Mouse (Mus musculus) embryonic facial prominence, embryonic 11.5 days (tissue): ENCODE results near the gene Rab28. TPM values are rescaled to one million over a fixed set of nuclear protein-coding genes. Genes with fewer than 3 reads are reported as not detected.
A peak's percentile ranks its signal among the peaks of the same experiment; 100 is the strongest.

ENCODE experiments used
- ATAC-seq: fragments of 200-750 bp; cut with Nextera tagmentation; replicated peaks from 2 replicates; pipeline ENCODE4 v1.8.0; 2017; ENCODE audit warnings: low read depth; ENCODE audit not compliant: insufficient number of reproducible peaks, low FRiP score, low TSS enrichment
- DNase-seq: peaks from one replicate; pipeline ENCODE4 v3.0.0-alpha.2; 2015; ENCODE audit warnings: low spot score
- H3K27ac ChIP-seq: fragments of 300-500 bp; sonication (generic); replicated peaks from 2 replicates; pipeline ENCODE4 v1.5.1; 2014; ENCODE audit warnings: mild to moderate bottlenecking, low read depth, low read length, control low read depth
- H3K27me3 ChIP-seq: fragments of 300-500 bp; sonication (generic); 2 replicates; pipeline ENCODE4 v1.6.1; 2014; ENCODE audit warnings: mild to moderate bottlenecking, low read length, moderate library complexity, mixed read lengths; ENCODE audit not compliant: control insufficient read depth, insufficient read depth
- H3K36me3 ChIP-seq: fragments of 300-500 bp; sonication (generic); replicated peaks from 2 replicates; pipeline ENCODE4 v1.6.1; 2014; ENCODE audit warnings: low read depth, mild to moderate bottlenecking, low read length, moderate library complexity, mixed read lengths; ENCODE audit not compliant: control insufficient read depth, insufficient read depth
- H3K4me1 ChIP-seq: fragments of 300-500 bp; sonication (generic); 2 replicates; pipeline ENCODE4 v1.6.1; 2014; ENCODE audit warnings: low read length, mixed read lengths; ENCODE audit not compliant: control insufficient read depth, insufficient read depth
- H3K4me2 ChIP-seq: fragments of 300-500 bp; sonication (generic); 2 replicates; pipeline ENCODE4 v1.6.1; 2014; ENCODE audit warnings: low read depth, mild to moderate bottlenecking, control low read depth, low read length, moderate library complexity
- H3K4me3 ChIP-seq: fragments of 300-500 bp; sonication (generic); 2 replicates; pipeline ENCODE4 v1.5.1; 2014; ENCODE audit warnings: low read depth, low read length, control low read depth
- H3K9ac ChIP-seq: fragments of 300-500 bp; sonication (generic); replicated peaks from 2 replicates; pipeline ENCODE4 v1.6.1; 2014; ENCODE audit warnings: mild to moderate bottlenecking, control low read depth, low read length
- H3K9me3 ChIP-seq: fragments of 300-500 bp; sonication (generic); replicated peaks from 2 replicates; pipeline ENCODE4 v1.6.1; 2016; ENCODE audit warnings: mild to moderate bottlenecking, low read length, inconsistent platforms, mixed read lengths; ENCODE audit not compliant: control insufficient read depth
- WGBS: fragments of 180-500 bp; shearing (Covaris S2); extraction: QIAGEN DNeasy Blood & Tissue Kit; methylation state at CpG from one replicate; pipeline ENCODE4 v1.1.7; 2014; 5-methylcytosine and 5-hydroxymethylcytosine counted together
- polyA plus RNA-seq: library from polyadenylated mRNA; unstranded; fragments of >200 nt; fragmentation: Nextera tagmentation; extraction: Ambion mirVana; gene quantifications from 2 replicates; pipeline ENCODE4 v1.2.1, GENCODE M21; 2014

Gene Rab28
- 91.7 and 99.4 TPM in 2 replicates for polyA plus RNA-seq

GRCm38 (mm10) chr5:41708051-41708630 is at the start of gene Rab28:
Gene Rab28, minus strand, starts transcription at chr5:41708157.
- Histone ChIP-seq H3K36me3 (no peaks in the 10 kb centered on the region), H3K9me3 (no peaks in the 10 kb centered on the region), H3K9ac (peak within 1 kb of the TSS; percentile 77), H3K4me3 (peak within 1 kb of the TSS; percentile 85), H3K27me3 (no peaks in the 10 kb centered on the region), H3K4me1 (no peaks in the 10 kb centered on the region), H3K27ac (peak within 1 kb of the TSS; percentile 71), H3K4me2 (peak within 1 kb of the TSS; percentile 97)
- peak; percentile 98 for DNase-seq
- WGBS, result under 1% methylated on average over 34 of the region's 34 CpGs
- ATAC-seq, result peak; percentile 91

DNA sequence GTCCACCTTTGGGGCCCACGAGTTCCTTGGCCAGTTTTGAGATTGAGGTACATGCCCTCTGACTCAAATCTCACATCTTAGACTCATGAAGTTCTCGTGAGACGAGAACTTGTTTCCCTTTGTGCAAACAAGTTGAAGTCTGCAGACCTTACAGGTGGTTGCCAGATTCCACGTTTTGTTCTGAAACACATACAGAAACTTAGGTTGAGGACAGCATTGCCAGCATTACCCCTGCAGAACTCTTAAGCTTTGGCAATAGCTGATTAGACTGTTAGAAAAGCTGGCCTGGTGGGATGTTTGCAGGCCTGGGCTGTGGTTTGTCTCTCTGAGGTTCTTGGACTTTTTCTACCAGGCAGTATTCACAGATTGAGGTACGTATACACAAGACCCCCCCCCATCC is 49.4 kb upstream of the Rab28 start:
- H3K27me3 ChIP-seq, result peaks cover 75% of the 10 kb centered on the region
- no peaks in the 10 kb centered on the region for H3K9me3 ChIP-seq
- no peak overlapping the region for H3K27ac ChIP-seq
- no peak overlapping the region for H3K4me3 ChIP-seq
- no peak for DNase-seq
- WGBS, result 5% methylated on average over 5 of the region's 5 CpGs
- peaks cover 4% of the 10 kb centered on the region; the same call in 1 of the 2 replicates for H3K4me1 ChIP-seq
- H3K9ac ChIP-seq, result no peak overlapping the region
- H3K36me3 ChIP-seq, result no peaks in the 10 kb centered on the region
- no peak overlapping the region for H3K4me2 ChIP-seq
- no peak for ATAC-seq

DNA sequence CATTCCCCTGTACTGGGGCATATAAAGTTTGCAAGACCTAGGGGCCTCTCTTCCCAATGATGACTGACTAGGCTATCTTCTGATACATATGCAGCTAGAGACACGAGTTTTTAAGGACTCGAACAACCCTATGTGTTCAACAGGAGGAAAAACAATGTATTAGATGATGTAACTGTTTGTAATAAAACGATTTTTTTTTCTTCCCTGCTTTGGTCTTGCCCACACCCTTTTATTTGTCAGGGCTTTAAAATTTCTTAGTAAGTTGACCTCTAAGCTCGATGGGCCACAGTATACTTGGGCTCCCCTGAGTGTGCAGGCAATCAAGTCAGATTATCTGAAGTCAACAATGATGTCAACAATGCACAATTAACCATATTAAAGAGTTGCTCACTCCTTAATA is 48.4 kb upstream of the Rab28 start:
- Histone ChIP-seq H3K4me3 (no peak overlapping the region), H3K9me3 (no peaks in the 10 kb centered on the region), H3K27me3 (peaks cover 73% of the 10 kb centered on the region), H3K27ac (no peak overlapping the region), H3K4me2 (no peak overlapping the region), H3K4me1 (peaks cover 2% of the 10 kb centered on the region; the same call in 1 of the 2 replicates), H3K36me3 (no peaks in the 10 kb centered on the region), H3K9ac (no peak overlapping the region)
- 4% methylated on average over 4 of the region's 4 CpGs for WGBS
- ATAC-seq, result no peak
- DNase-seq, result no peak

- H3K27me3 ChIP-seq, result peaks cover 78% of the 10 kb centered on the region
- ATAC-seq, result no peak
- H3K4me2 ChIP-seq, result no peak overlapping the region
- H3K4me1 ChIP-seq, result no peaks in the 10 kb centered on the region
- H3K9me3 ChIP-seq, result no peaks in the 10 kb centered on the region
- H3K4me3 ChIP-seq, result no peak overlapping the region
- no peak overlapping the region for H3K9ac ChIP-seq
- WGBS, result under 1% methylated on average over 23 of the region's 23 CpGs
- no peak overlapping the region for H3K27ac ChIP-seq
- H3K36me3 ChIP-seq, result no peaks in the 10 kb centered on the region
- DNase-seq, result no peak
These were observed 47.5 kb upstream of the Rab28 start for GRCm38 (mm10) chr5:41755373-41755960.

GRCm38 (mm10) chr5:41754836-41755235 is 46.9 kb upstream of the Rab28 start:
- Histone ChIP-seq H3K9ac (no peak overlapping the region), H3K4me1 (no peaks in the 10 kb centered on the region), H3K27ac (no peak overlapping the region), H3K4me2 (no peak overlapping the region), H3K4me3 (no peak overlapping the region), H3K36me3 (no peaks in the 10 kb centered on the region), H3K27me3 (peaks cover 79% of the 10 kb centered on the region), H3K9me3 (no peaks in the 10 kb centered on the region)
- no peak for DNase-seq
- under 1% methylated on average over 16 of the region's 16 CpGs for WGBS
- no peak for ATAC-seq

DNA sequence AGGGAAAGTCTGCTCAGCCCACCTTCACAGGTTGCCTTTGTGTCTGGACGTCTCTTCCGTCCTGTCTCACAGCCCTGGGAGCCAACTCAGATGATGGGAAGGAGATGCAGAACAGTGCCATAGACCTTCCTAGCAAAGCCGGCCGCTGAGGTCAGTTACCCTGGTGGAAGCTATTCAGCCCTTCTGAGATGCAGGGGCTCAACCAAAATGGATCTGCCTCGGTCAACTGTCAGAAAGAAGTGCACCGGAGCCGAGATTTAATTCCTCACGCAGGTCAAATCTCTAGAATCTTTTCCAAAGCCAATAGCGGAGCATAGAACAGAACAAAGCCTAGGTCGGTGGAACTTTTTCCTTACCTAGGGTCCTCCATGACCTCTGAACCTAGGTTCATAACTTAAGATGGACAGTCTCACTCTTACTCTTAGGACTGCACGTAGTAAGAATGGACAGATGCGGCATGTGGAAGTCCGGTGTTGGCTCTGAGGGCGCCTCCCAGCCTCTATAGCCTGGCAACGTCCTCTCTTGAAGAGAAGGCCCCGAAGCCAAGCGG is 46.3 kb upstream of the Rab28 start:
- Histone ChIP-seq H3K27ac (no peak overlapping the region), H3K27me3 (peaks cover 79% of the 10 kb centered on the region), H3K9ac (no peak overlapping the region), H3K4me1 (no peaks in the 10 kb centered on the region), H3K4me2 (no peak overlapping the region), H3K4me3 (no peak overlapping the region), H3K36me3 (no peaks in the 10 kb centered on the region), H3K9me3 (no peaks in the 10 kb centered on the region)
- ATAC-seq (no peak), DNase-seq (no peak)
- 1% methylated on average over 17 of the region's 17 CpGs for WGBS

GRCm38 (mm10) chr5:41752721-41753120 is 44.8 kb upstream of the Rab28 start:
- H3K4me3 ChIP-seq, result no peak overlapping the region
- H3K4me1 ChIP-seq, result no peaks in the 10 kb centered on the region
- H3K4me2 ChIP-seq, result no peak overlapping the region
- no peaks in the 10 kb centered on the region for H3K36me3 ChIP-seq
- H3K27ac ChIP-seq, result no peak overlapping the region
- no peak for DNase-seq
- no peaks in the 10 kb centered on the region for H3K9me3 ChIP-seq
- WGBS, result 34% methylated on average over 4 of the region's 4 CpGs
- ATAC-seq, result no peak
- no peak overlapping the region for H3K9ac ChIP-seq
- peaks cover 78% of the 10 kb centered on the region for H3K27me3 ChIP-seq
